Mouse (Mus musculus): Measurements from ENCODE around the gene Nkd1. TPM values are rescaled to one million over a fixed set of nuclear protein-coding genes. Genes with fewer than 3 reads are reported as not detected.

Gene Nkd1
- polyA plus RNA-seq, 1 experiment from 2014 or later: 14.6 TPM

DNA sequence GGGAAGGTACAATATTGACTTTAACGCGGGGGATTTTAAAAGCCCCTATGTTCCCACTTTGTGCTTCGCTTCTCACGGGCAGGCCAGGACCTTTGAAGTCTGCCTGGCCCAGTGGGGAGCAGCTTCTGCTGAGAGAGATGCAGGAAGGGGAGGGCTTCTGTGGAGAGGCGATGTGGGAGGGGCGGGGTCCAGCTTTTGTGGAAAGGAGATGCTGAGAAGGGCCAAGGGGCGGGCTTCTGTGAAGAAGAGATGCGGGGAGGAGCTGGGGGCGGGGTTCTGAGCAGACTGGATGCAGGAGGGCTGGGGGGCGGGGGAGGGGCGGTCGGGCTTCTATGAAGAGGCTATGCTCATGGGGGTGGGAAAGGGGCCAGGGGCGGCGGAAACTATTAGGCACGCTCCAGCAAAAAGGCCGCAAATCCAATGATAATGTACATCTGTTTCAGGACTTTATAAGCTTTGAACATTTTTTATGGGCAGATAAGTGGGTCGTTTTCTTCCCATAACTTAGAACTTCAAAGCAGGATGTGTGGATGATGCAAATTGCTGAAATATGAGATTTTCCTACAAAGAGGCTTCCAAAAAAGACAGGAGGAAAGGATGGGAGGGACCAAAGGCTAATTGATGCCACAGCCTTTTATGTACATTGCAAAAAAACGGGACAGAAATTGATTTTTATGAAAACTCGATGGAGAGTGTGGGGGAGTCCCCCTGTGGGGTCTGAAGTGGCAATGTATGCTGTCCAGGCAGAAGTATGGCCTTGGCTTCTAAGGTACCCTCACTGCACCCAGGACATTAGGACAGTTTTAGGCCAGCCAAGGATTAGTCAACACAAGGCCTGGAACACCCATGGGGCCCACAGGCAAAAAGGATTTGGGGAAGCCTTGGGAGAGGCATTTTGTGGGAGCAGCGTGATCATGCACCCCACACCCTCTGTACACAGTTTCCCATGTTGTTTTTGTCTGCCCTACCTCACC, 83.2 kb downstream of the Nkd1 start:
- peak overlapping the region; percentile 25; the same call in 1 of the 2 replicates for H3K4me3 ChIP-seq
- H3K9ac ChIP-seq: no peak overlapping the region
- peak; percentile 73; the same call in 1 of the 2 replicates for ATAC-seq (replicated peaks; ENCODE audit: insufficient number of reproducible peaks, insufficient read depth, low FRiP score, low read depth)
- 0 out of 2 replicates have a peak, but pooled peaks cover 3% of the 10 kb centered on the region for H3K27me3 ChIP-seq
- 13% methylated on average over 20 of the region's 20 CpGs for WGBS
- H3K27ac ChIP-seq: no peak overlapping the region
- peaks cover 16% of the 10 kb centered on the region for H3K4me1 ChIP-seq (replicated peaks)
- H3K9me3 ChIP-seq (replicated peaks): 0 out of 2 replicates have a peak, but pooled peaks cover 3% of the 10 kb centered on the region
- H3K36me3 ChIP-seq: no peaks in the 10 kb centered on the region
- peak overlapping the region; percentile 56 for H3K4me2 ChIP-seq

DNA sequence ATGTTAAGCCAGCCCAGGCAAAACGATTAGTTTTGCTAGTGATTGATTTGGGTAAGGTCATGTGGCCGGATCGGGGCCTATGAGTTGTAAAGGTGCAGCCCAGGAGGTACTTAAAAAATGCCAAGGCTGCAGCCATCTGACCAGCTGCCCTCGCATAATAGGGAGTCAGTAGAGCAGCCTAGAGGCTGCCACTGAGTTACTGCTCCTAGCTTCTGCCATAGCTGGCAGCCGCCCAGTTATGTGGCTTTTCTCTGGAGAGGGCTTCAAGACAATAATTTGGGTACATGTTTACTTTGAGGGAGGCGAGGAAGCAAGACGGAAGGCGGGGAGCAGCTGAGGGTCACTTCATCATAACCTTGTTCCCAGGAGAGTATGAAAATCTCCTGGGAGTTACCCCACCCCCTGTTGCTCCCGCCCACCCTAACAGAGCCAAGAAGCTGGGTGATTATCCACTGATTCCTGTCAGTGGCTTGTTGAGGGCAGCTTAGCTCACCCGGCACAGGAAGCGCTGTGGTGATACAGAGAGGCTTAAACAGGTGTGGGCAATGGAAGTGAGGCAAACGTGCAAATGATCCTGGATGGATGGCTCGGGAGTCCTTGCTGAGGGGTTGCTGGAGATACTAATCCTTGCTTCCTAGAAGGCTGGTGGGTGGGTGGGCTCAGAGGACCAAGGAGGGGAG, 84.3 kb downstream of the Nkd1 start:
- H3K27ac ChIP-seq: no peak overlapping the region

DNA sequence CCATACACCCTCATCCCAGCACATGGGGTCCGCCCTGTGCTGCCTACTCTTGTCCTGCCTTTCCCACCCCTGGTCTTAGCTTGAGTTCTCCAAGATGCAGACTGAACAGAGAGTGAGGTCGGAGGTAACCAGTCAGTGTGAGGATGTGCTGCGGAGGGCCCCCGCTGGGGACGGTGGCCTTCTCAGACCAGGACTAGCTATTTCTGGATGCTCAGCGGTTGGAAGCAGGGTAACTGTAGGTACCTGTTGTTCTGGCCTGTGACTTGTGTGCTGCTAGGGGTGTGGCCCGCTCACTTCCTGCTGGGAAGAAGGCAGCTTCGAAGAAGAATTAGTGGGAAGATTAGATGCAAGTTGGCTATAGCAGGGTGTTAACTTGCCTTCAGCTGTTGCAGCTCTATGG, 87.9 kb downstream of the Nkd1 start:
- Histone ChIP-seq H3K9ac (no peak overlapping the region), H3K4me1 (replicated peaks) (peaks cover 12% of the 10 kb centered on the region), H3K27me3 (0 out of 2 replicates have a peak, but pooled peaks cover 3% of the 10 kb centered on the region), H3K27ac (no peak overlapping the region), H3K4me3 (no peak overlapping the region), H3K4me2 (no peak overlapping the region), H3K9me3 (replicated peaks) (no peaks in the 10 kb centered on the region), H3K36me3 (no peaks in the 10 kb centered on the region)
- ATAC-seq (replicated peaks; ENCODE audit: insufficient number of reproducible peaks, insufficient read depth, low FRiP score, low read depth): no peak
- 78% methylated on average over 8 of the region's 8 CpGs for WGBS

More for the DNA sequence above, 84.3 kb downstream of the Nkd1 start:
- no peaks in the 10 kb centered on the region for H3K36me3 ChIP-seq
- no peak overlapping the region for H3K4me3 ChIP-seq
- H3K9me3 ChIP-seq (replicated peaks): 0 out of 2 replicates have a peak, but pooled peaks cover 3% of the 10 kb centered on the region
- WGBS: 54% methylated on average over 13 of the region's 13 CpGs
- ATAC-seq (replicated peaks; ENCODE audit: insufficient number of reproducible peaks, insufficient read depth, low FRiP score, low read depth): 0 out of 2 replicates have a peak, but pooled peaks have one; percentile 3
- no peak overlapping the region for H3K4me2 ChIP-seq
- peaks cover 16% of the 10 kb centered on the region for H3K4me1 ChIP-seq (replicated peaks)
- H3K9ac ChIP-seq: no peak overlapping the region
- 0 out of 2 replicates have a peak, but pooled peaks cover 3% of the 10 kb centered on the region for H3K27me3 ChIP-seq

DNA sequence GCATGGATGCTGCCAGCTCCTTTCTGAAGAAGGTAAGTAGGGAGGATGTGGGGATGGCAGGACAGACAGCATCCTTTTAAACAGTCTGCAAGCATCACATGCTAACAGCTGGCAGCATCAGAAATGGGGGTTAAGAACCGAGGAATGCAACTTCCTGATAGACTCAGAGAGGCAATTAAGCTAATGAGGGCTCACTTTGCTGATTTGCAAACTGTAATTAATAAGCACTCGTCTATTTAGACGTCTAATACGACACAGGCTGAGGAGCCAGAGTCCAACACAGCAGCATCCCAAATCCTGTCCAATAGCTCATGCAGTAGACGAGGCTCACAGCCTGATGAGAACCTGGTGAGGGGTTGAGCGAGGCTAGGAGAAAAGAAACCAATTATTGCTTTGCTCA, 89.1 kb downstream of the Nkd1 start:
- Histone ChIP-seq H3K4me3 (no peak overlapping the region), H3K36me3 (no peaks in the 10 kb centered on the region), H3K4me1 (replicated peaks) (peaks cover 4% of the 10 kb centered on the region; the same call in 1 of the 2 replicates), H3K27ac (no peak overlapping the region), H3K4me2 (no peak overlapping the region), H3K9ac (no peak overlapping the region), H3K9me3 (replicated peaks) (no peaks in the 10 kb centered on the region), H3K27me3 (peaks cover 5% of the 10 kb centered on the region; the same call in 1 of the 2 replicates)
- ATAC-seq (replicated peaks; ENCODE audit: insufficient number of reproducible peaks, insufficient read depth, low FRiP score, low read depth): no peak
- WGBS: 77% methylated on average over 6 of the region's 6 CpGs

DNA sequence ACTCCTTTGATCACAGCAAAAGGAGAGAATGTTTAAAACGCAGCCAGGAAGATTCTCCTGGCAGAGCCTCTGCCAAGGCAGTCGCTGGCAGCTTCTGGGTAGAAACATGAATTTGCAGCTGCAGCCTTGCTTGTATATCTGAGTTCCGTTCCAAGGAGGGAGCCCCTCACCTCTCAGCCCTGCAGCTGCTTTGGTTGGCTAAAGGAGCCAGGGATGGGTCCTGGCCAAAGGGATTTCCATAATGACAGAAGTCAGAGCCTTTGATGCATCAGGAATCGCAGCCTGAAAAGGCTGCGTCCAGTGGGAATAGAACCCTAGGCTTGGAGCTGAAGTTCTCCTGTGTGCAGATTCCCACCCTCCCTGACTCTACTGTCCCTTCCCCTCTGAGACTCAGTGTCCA, 93.8 kb downstream of the Nkd1 start:
- ATAC-seq (replicated peaks; ENCODE audit: insufficient number of reproducible peaks, insufficient read depth, low FRiP score, low read depth): no peak
- H3K27me3 ChIP-seq: peaks cover 3% of the 10 kb centered on the region; the same call in 1 of the 2 replicates
- no peaks in the 10 kb centered on the region for H3K36me3 ChIP-seq
- H3K4me3 ChIP-seq: no peak overlapping the region
- H3K4me1 ChIP-seq (replicated peaks): no peaks in the 10 kb centered on the region
- H3K4me2 ChIP-seq: no peak overlapping the region
- WGBS: 60% methylated on average over 5 of the region's 5 CpGs
- no peaks in the 10 kb centered on the region for H3K9me3 ChIP-seq (replicated peaks)
- no peak overlapping the region for H3K27ac ChIP-seq
- no peak overlapping the region for H3K9ac ChIP-seq

DNA sequence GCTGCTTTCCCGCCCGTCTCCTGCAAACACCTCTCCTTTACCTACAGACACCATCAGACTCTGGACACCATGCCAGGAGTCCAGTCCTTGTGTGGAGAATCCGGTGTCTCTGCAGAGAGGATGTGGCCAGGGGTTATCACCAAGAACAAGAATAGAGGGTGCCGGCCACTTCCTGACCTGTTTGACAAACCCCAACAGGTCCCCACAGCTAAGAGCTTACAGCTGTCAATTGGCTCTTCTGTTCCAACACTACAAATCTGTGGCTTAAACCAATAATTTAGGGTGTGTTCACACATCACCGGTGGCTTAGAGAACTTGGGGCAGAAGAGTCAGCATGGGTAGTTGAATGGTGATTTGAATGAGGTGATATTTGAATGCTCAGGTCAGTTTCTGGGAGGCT, 97.5 kb downstream of the Nkd1 start:
- H3K27me3 ChIP-seq: peaks cover 22% of the 10 kb centered on the region
- H3K4me3 ChIP-seq: no peak overlapping the region
- ATAC-seq (replicated peaks; ENCODE audit: insufficient number of reproducible peaks, insufficient read depth, low FRiP score, low read depth): no peak
- H3K9me3 ChIP-seq (replicated peaks): no peaks in the 10 kb centered on the region
- peaks cover 3% of the 10 kb centered on the region for H3K4me1 ChIP-seq (replicated peaks)
- no peaks in the 10 kb centered on the region for H3K36me3 ChIP-seq
- H3K9ac ChIP-seq: no peak overlapping the region
- H3K27ac ChIP-seq: no peak overlapping the region
- no peak overlapping the region for H3K4me2 ChIP-seq
- WGBS: 53% methylated on average over 5 of the region's 5 CpGs

DNA sequence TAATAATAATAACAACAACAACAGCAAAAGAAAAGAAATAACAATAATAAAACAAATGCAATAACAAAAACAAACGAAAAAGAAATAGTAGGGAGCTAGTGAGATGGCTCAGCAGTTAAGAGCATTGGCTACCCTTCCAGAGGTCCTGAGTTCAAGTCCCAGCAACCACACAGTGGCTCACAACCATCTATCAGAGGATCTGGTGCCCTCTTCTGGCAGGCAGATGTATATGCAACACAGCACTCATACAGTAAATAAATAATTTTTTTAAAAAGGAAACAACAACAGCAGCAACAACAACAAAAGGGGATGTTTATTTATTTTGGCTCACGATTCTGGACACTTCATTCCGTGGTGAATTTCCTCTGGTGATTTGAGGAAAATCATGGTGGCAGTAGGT, 98.4 kb downstream of the Nkd1 start:
- Histone ChIP-seq H3K4me1 (replicated peaks) (peaks cover 3% of the 10 kb centered on the region), H3K9me3 (replicated peaks) (no peaks in the 10 kb centered on the region), H3K9ac (no peak overlapping the region), H3K4me2 (no peak overlapping the region), H3K27me3 (peaks cover 27% of the 10 kb centered on the region), H3K36me3 (no peaks in the 10 kb centered on the region), H3K27ac (no peak overlapping the region), H3K4me3 (no peak overlapping the region)
- no peak for ATAC-seq (replicated peaks; ENCODE audit: insufficient number of reproducible peaks, insufficient read depth, low FRiP score, low read depth)
- WGBS: 55% methylated on average over 3 of the region's 3 CpGs

DNA sequence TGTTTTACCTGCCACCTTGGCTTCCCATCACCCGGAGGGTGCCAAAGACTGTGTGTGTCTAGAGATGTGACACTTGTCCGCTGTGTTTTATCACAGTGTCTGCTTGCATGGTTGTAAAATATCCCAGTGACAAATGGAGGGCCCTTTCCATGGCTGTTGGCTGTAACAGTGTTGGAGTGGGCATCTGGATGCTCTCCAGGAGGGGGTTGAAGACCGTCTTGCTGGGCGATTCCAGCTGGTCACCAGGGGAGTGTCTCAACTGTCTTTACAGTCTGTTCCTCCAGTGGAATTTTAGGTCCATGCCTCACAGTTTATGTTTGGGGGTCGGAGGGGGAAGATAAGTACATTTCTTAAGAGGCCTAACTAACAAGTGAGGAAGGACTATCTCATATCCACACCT, 99.8 kb downstream of the Nkd1 start:
- 54% methylated on average over 5 of the region's 5 CpGs for WGBS
- H3K4me3 ChIP-seq: no peak overlapping the region
- no peak for ATAC-seq (replicated peaks; ENCODE audit: insufficient number of reproducible peaks, insufficient read depth, low FRiP score, low read depth)
- no peak overlapping the region for H3K27ac ChIP-seq
- H3K4me2 ChIP-seq: 0 out of 2 replicates have a peak overlapping the region, but pooled peaks have one; percentile 1
- H3K4me1 ChIP-seq (replicated peaks): peaks cover 3% of the 10 kb centered on the region
- H3K36me3 ChIP-seq: no peaks in the 10 kb centered on the region
- no peak overlapping the region for H3K9ac ChIP-seq
- peaks cover 38% of the 10 kb centered on the region for H3K27me3 ChIP-seq
- no peaks in the 10 kb centered on the region for H3K9me3 ChIP-seq (replicated peaks)

DNA sequence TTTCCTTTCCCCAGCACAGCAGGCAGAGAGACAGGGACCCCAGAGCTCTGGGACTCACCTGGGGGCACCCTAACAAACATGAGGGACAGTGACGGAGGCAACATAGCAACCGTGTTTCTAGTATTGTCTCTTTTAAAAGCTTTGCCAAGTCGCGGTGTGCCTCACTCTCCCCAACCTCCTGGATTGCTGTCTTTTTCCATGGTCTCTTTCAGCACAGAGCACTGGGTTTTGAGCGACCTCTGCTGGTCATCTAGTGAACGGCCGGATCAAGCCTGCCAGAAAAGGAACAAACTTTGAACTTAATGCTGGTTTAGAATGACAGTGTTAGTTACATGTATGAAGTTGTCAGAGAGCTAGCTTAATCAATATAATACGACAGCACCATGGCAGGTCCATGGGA, 100.3 kb downstream of the Nkd1 start:
- Histone ChIP-seq H3K9me3 (replicated peaks) (no peaks in the 10 kb centered on the region), H3K4me1 (replicated peaks) (peaks cover 3% of the 10 kb centered on the region), H3K4me2 (0 out of 2 replicates have a peak overlapping the region, but pooled peaks have one; percentile 1), H3K36me3 (no peaks in the 10 kb centered on the region), H3K27me3 (peaks cover 43% of the 10 kb centered on the region), H3K4me3 (no peak overlapping the region), H3K9ac (no peak overlapping the region), H3K27ac (no peak overlapping the region)
- WGBS: 2% methylated on average over 8 of the region's 8 CpGs
- ATAC-seq (replicated peaks; ENCODE audit: insufficient number of reproducible peaks, insufficient read depth, low FRiP score, low read depth): no peak

DNA sequence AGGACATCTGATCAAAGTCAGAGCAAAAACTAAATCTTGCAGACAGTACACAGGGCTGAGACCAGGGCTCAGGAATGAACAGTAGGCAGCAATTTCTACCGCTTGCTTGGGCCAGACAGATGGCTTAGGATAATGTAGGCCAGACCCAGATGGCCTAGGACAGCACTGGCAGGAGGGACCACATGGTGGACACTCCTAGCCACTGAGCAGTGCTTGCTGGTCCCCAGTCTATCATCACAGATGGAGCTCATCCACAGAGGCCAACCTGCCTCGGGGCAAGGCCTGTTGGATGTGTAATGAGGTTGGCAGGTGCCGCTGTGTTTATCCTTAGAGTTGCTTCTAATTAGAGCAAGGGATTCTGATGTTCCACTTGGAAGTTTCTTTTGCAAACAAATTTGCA, 102.2 kb downstream of the Nkd1 start:
- Histone ChIP-seq H3K4me2 (no peak overlapping the region), H3K9ac (no peak overlapping the region), H3K27me3 (peaks cover 53% of the 10 kb centered on the region), H3K4me3 (no peak overlapping the region), H3K27ac (no peak overlapping the region), H3K4me1 (replicated peaks) (peaks cover 11% of the 10 kb centered on the region), H3K9me3 (replicated peaks) (no peaks in the 10 kb centered on the region), H3K36me3 (no peaks in the 10 kb centered on the region)
- ATAC-seq (replicated peaks; ENCODE audit: insufficient number of reproducible peaks, insufficient read depth, low FRiP score, low read depth): no peak
- WGBS: 73% methylated on average over 3 of the region's 3 CpGs

DNA sequence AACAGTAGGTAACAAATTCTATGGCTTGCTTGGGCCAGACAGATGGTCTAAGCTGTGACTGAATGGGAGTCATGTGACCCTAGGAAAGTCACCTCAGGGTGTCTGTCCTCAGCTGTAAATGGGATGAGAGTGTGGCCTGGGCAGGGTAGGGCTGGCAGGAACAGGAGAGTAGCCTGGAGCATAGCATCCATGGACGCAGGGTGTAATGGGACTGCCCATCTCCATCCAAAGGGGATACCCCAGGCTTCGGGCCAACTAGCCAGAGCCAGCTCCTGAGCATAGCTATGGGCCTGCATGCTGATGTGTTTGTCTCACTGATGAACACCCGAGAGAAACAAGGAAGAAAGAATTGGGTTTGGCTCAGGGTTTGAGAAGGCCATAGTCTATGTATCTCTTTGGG, 103.1 kb downstream of the Nkd1 start:
- no peak overlapping the region for H3K4me2 ChIP-seq
- peaks cover 11% of the 10 kb centered on the region for H3K4me1 ChIP-seq (replicated peaks)
- WGBS: 79% methylated on average over 3 of the region's 3 CpGs
- H3K9me3 ChIP-seq (replicated peaks): no peaks in the 10 kb centered on the region
- H3K9ac ChIP-seq: no peak overlapping the region
- peaks cover 62% of the 10 kb centered on the region for H3K27me3 ChIP-seq
- H3K36me3 ChIP-seq: no peaks in the 10 kb centered on the region
- no peak overlapping the region for H3K27ac ChIP-seq
- ATAC-seq (replicated peaks; ENCODE audit: insufficient number of reproducible peaks, insufficient read depth, low FRiP score, low read depth): no peak
- no peak overlapping the region for H3K4me3 ChIP-seq
